Mouse (Mus musculus): ENCODE measurements around the gene Phf7.

DNA sequence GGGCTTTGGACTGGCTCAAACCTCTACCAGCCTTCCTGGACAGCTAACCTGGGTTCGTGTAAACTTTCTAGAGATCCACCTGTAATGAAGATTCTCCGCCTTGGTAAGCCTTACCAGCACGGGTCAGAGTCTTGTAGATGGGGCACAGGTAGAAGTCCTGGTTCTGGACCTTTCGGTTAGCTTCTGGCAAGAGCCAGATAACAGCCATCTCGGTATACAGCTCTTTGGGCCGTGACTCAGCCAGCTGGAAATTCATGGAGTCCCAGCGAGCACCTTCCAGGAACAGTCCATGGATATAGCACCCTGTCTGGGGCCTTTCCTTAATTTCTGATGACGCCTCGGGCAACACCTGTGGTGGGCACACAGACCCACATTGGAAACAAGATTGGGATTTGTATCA, 9.8 kb upstream of the Phf7 start:
- TF ChIP-seq CTCF (IDR thresholded peaks at IDR 0.05; ENCODE audit: low read depth): no peak
- peak; percentile 69 for TF ChIP-seq EP300 (IDR thresholded peaks at IDR 0.05; ENCODE audit: low read depth)

Data from liver, embryonic 14.5 days (tissue).